Mouse (Mus musculus) hindbrain, embryonic 13.5 days (tissue): Measurements from ENCODE around the gene Brdt. TPM values are rescaled to one million over a fixed set of nuclear protein-coding genes. Genes with fewer than 3 reads are reported as not detected.

Source experiments
- ATAC-seq: fragments of 200-750 bp; cut with Nextera tagmentation; 2 replicates; pipeline ENCODE4 v1.8.0; 2017; ENCODE audit warnings: moderate TSS enrichment; ENCODE audit not compliant: low FRiP score
- H3K27ac ChIP-seq: fragments of 300-500 bp; sonication (generic); 2 replicates; pipeline ENCODE4 v1.5.1; 2015; ENCODE audit warnings: inconsistent platforms, mild to moderate bottlenecking, moderate library complexity
- H3K27me3 ChIP-seq: fragments of 300-500 bp; sonication (generic); 2 replicates; pipeline ENCODE4 v1.6.1; 2015; ENCODE audit warnings: mild to moderate bottlenecking, inconsistent platforms
- H3K36me3 ChIP-seq: fragments of 300-500 bp; sonication (generic); 2 replicates; pipeline ENCODE4 v1.6.1; 2015; ENCODE audit warnings: mild to moderate bottlenecking, inconsistent platforms
- H3K4me1 ChIP-seq: fragments of 300-500 bp; sonication (generic); replicated peaks from 2 replicates; pipeline ENCODE4 v1.6.1; 2015; ENCODE audit warnings: inconsistent platforms
- H3K4me2 ChIP-seq: fragments of 300-500 bp; sonication (generic); 2 replicates; pipeline ENCODE4 v1.6.1; 2015; ENCODE audit warnings: inconsistent platforms, mild to moderate bottlenecking, moderate library complexity
- H3K4me3 ChIP-seq: fragments of 300-500 bp; sonication (generic); 2 replicates; pipeline ENCODE4 v1.5.1; 2015; ENCODE audit warnings: mild to moderate bottlenecking, inconsistent platforms
- H3K9ac ChIP-seq: fragments of 300-500 bp; sonication (generic); 2 replicates; pipeline ENCODE4 v1.6.1; 2015; ENCODE audit warnings: mild to moderate bottlenecking, inconsistent platforms
- H3K9me3 ChIP-seq: fragments of 300-500 bp; sonication (generic); 2 replicates; pipeline ENCODE4 v1.6.1; 2016; ENCODE audit warnings: inconsistent platforms
- WGBS: fragments of 180-500 bp; shearing (Covaris S2); methylation state at CpG from one replicate; pipeline ENCODE4 v1.1.7; 2015; 5-methylcytosine and 5-hydroxymethylcytosine counted together
- polyA plus RNA-seq: library from polyadenylated mRNA; unstranded; fragments of >200 nt; fragmentation: Nextera tagmentation; extraction: Ambion mirVana; gene quantifications from 2 replicates; pipeline ENCODE4 v1.2.1, GENCODE M21; 2015

Gene Brdt
- polyA plus RNA-seq, 1 experiment from 2014 or later, result 2.1 TPM

GRCm38 (mm10) chr5:107403011-107403946 lies 72.3 kb downstream of the Brdt start:
- H3K4me3 ChIP-seq, result peak overlapping the region; percentile 65
- H3K4me1 ChIP-seq, result peaks cover 16% of the 10 kb centered on the region
- peak overlapping the region; percentile 76 for H3K9ac ChIP-seq
- no peak overlapping the region for H3K27ac ChIP-seq
- H3K27me3 ChIP-seq, result peaks cover 38% of the 10 kb centered on the region
- no peaks in the 10 kb centered on the region for H3K36me3 ChIP-seq
- peak; percentile 80 for ATAC-seq
- H3K4me2 ChIP-seq, result peak overlapping the region; percentile 98
- under 1% methylated on average over 79 of the region's 80 CpGs for WGBS
- no peaks in the 10 kb centered on the region for H3K9me3 ChIP-seq

- no peak for ATAC-seq
- no peaks in the 10 kb centered on the region for H3K9me3 ChIP-seq
- peaks cover 16% of the 10 kb centered on the region for H3K4me1 ChIP-seq
- peak overlapping the region; percentile 65 for H3K4me3 ChIP-seq
- peak overlapping the region; percentile 76 for H3K9ac ChIP-seq
- H3K4me2 ChIP-seq, result peak overlapping the region; percentile 98
- H3K27me3 ChIP-seq, result peaks cover 38% of the 10 kb centered on the region
- no peaks in the 10 kb centered on the region for H3K36me3 ChIP-seq
- 29% methylated on average over 12 of the region's 12 CpGs for WGBS
- no peak overlapping the region for H3K27ac ChIP-seq
These were observed 73.2 kb downstream of the Brdt start for GRCm38 (mm10) chr5:107403947-107404684.

GRCm38 (mm10) chr5:107405361-107405760 lies 74.4 kb downstream of the Brdt start:
- H3K27me3 ChIP-seq, result peaks cover 38% of the 10 kb centered on the region
- no peaks in the 10 kb centered on the region for H3K9me3 ChIP-seq
- H3K9ac ChIP-seq, result no peak overlapping the region
- no peak overlapping the region for H3K4me2 ChIP-seq
- peaks cover 16% of the 10 kb centered on the region for H3K4me1 ChIP-seq
- H3K27ac ChIP-seq, result no peak overlapping the region
- no peak overlapping the region for H3K4me3 ChIP-seq
- H3K36me3 ChIP-seq, result no peaks in the 10 kb centered on the region
- no peak for ATAC-seq
- WGBS, result 95% methylated on average over 4 of the region's 4 CpGs

- Histone ChIP-seq H3K4me3 (no peak overlapping the region), H3K4me2 (no peak overlapping the region), H3K36me3 (no peaks in the 10 kb centered on the region), H3K9me3 (no peaks in the 10 kb centered on the region), H3K27me3 (peaks cover 7% of the 10 kb centered on the region), H3K9ac (no peak overlapping the region), H3K4me1 (no peaks in the 10 kb centered on the region), H3K27ac (no peak overlapping the region)
- ATAC-seq, result no peak
- 94% methylated on average over 1 of the region's 1 CpGs for WGBS
These were observed 79.3 kb downstream of the Brdt start for GRCm38 (mm10) chr5:107410305-107410704.

GRCm38 (mm10) chr5:107411326-107411725 lies 80.4 kb downstream of the Brdt start:
- no peak overlapping the region for H3K9ac ChIP-seq
- no peaks in the 10 kb centered on the region for H3K4me1 ChIP-seq
- H3K4me3 ChIP-seq, result no peak overlapping the region
- H3K27ac ChIP-seq, result no peak overlapping the region
- peaks cover 4% of the 10 kb centered on the region; the same call in 1 of the 2 replicates for H3K27me3 ChIP-seq
- WGBS, result 70% methylated on average over 4 of the region's 4 CpGs
- no peak overlapping the region for H3K4me2 ChIP-seq
- no peaks in the 10 kb centered on the region for H3K36me3 ChIP-seq
- no peaks in the 10 kb centered on the region for H3K9me3 ChIP-seq
- ATAC-seq, result no peak

GRCm38 (mm10) chr5:107412285-107412684 lies 81.3 kb downstream of the Brdt start:
- H3K36me3 ChIP-seq, result no peaks in the 10 kb centered on the region
- 0 out of 2 replicates have a peak, but pooled peaks cover 4% of the 10 kb centered on the region for H3K27me3 ChIP-seq
- H3K27ac ChIP-seq, result no peak overlapping the region
- no peak overlapping the region for H3K4me3 ChIP-seq
- no peak overlapping the region for H3K9ac ChIP-seq
- no peak for ATAC-seq
- H3K9me3 ChIP-seq, result no peaks in the 10 kb centered on the region
- WGBS, result 90% methylated on average over 2 of the region's 2 CpGs
- no peak overlapping the region for H3K4me2 ChIP-seq
- H3K4me1 ChIP-seq, result no peaks in the 10 kb centered on the region

GRCm38 (mm10) chr5:107415098-107415497 lies 84.1 kb downstream of the Brdt start:
- H3K4me1 ChIP-seq, result no peaks in the 10 kb centered on the region
- WGBS, result 87% methylated on average over 2 of the region's 2 CpGs
- no peak overlapping the region for H3K9ac ChIP-seq
- H3K4me2 ChIP-seq, result no peak overlapping the region
- no peaks in the 10 kb centered on the region for H3K27me3 ChIP-seq
- H3K9me3 ChIP-seq, result no peaks in the 10 kb centered on the region
- no peak overlapping the region for H3K27ac ChIP-seq
- no peaks in the 10 kb centered on the region for H3K36me3 ChIP-seq
- ATAC-seq, result no peak
- H3K4me3 ChIP-seq, result no peak overlapping the region

GRCm38 (mm10) chr5:107421676-107422075 lies 90.7 kb downstream of the Brdt start:
- no peak for ATAC-seq
- H3K9ac ChIP-seq, result no peak overlapping the region
- no peaks in the 10 kb centered on the region for H3K9me3 ChIP-seq
- no peak overlapping the region for H3K4me2 ChIP-seq
- H3K4me1 ChIP-seq, result no peaks in the 10 kb centered on the region
- no peaks in the 10 kb centered on the region for H3K27me3 ChIP-seq
- WGBS, result 64% methylated on average over 1 of the region's 1 CpGs
- no peak overlapping the region for H3K27ac ChIP-seq
- no peaks in the 10 kb centered on the region for H3K36me3 ChIP-seq
- no peak overlapping the region for H3K4me3 ChIP-seq

- Histone ChIP-seq H3K27ac (no peak within 1 kb of the TSS), H3K4me2 (no peak within 1 kb of the TSS), H3K4me1 (no peaks in the 10 kb centered on the region), H3K9ac (no peak within 1 kb of the TSS), H3K27me3 (peaks cover 4% of the 10 kb centered on the region; the same call in 1 of the 2 replicates), H3K4me3 (no peak within 1 kb of the TSS), H3K36me3 (no peaks in the 10 kb centered on the region), H3K9me3 (no peaks in the 10 kb centered on the region)
- 76% methylated on average over 3 of the region's 3 CpGs for WGBS
- ATAC-seq, result no peak
These were observed 100.3 kb downstream of the Brdt start, which contains the start of gene Lpcat2b for GRCm38 (mm10) chr5:107431249-107431648. Gene Lpcat2b, plus strand, starts transcription at chr5:107431549.

GRCm38 (mm10) chr5:107434001-107434400 lies 103.0 kb downstream of the Brdt start:
- Histone ChIP-seq H3K27ac (no peak overlapping the region), H3K27me3 (peaks cover 4% of the 10 kb centered on the region; the same call in 1 of the 2 replicates), H3K4me1 (peaks cover 12% of the 10 kb centered on the region), H3K9ac (no peak overlapping the region), H3K36me3 (no peaks in the 10 kb centered on the region), H3K4me2 (no peak overlapping the region), H3K9me3 (no peaks in the 10 kb centered on the region), H3K4me3 (no peak overlapping the region)
- 91% methylated on average over 5 of the region's 5 CpGs for WGBS
- ATAC-seq, result no peak

GRCm38 (mm10) chr5:107436185-107436584 lies 105.2 kb downstream of the Brdt start:
- peaks cover 4% of the 10 kb centered on the region; the same call in 1 of the 2 replicates for H3K27me3 ChIP-seq
- no peak overlapping the region for H3K4me3 ChIP-seq
- WGBS, result 87% methylated on average over 6 of the region's 6 CpGs
- H3K27ac ChIP-seq, result no peak overlapping the region
- H3K4me1 ChIP-seq, result peaks cover 14% of the 10 kb centered on the region
- no peak overlapping the region for H3K4me2 ChIP-seq
- H3K36me3 ChIP-seq, result no peaks in the 10 kb centered on the region
- H3K9me3 ChIP-seq, result no peaks in the 10 kb centered on the region
- ATAC-seq, result no peak
- no peak overlapping the region for H3K9ac ChIP-seq
